Mouse (Mus musculus) Patski (cell line): ENCODE measurements around the gene Nemp1. TPM values are rescaled to one million over a fixed set of nuclear protein-coding genes. Genes with fewer than 3 reads are reported as not detected.

Experiments used
- ATAC-seq: fragments of 100-300 bp; one replicate; pipeline ENCODE4 v1.8.0; 2021
- CTCF ChIA-PET: fragments of 350-600 bp; sonication (Branson Sonifier 250); formaldehyde crosslinking; loops from one replicate; lab custom pipeline; 2022; ENCODE audit warnings: inconsistent platforms; lab: Charles Lee
- POLR2A ChIA-PET: fragments of 350-600 bp; sonication (Branson Sonifier 250); formaldehyde crosslinking; loops from one replicate; lab custom pipeline; 2022; ENCODE audit warnings: antibody characterized with exemption, inconsistent platforms; lab: Charles Lee
- DNase-seq: peaks from one replicate; pipeline ENCODE4 v3.0.0-alpha.2; 2011; ENCODE audit warnings: low read depth, low spot score
- H3K27me3 ChIP-seq: fragments of 371-371 bp; one replicate; pipeline ENCODE4 v1.5.1; 2021
- CTCF ChIP-seq: fragments of 100-300 bp; IDR thresholded peaks from one replicate; pipeline ENCODE4 v1.5.1; 2021
- in situ Hi-C: fragments of 300-500 bp; cut with MboI; formaldehyde crosslinking; loops from 3 replicates; pipeline ENCODE4 v1.11.1; 2018; ENCODE audit warnings: low pct_unique_long_range_greater_than_20kb, mixed read lengths
- polyA plus RNA-seq: library from polyadenylated mRNA; unstranded; gene quantifications from one replicate; pipeline ENCODE4 v1.2.3, GENCODE M21; 2021

Gene Nemp1
- polyA plus RNA-seq, 1 experiment from 2014 or later = 8.0 TPM

GRCm38 (mm10) chr10:127698966-127699365 lies 32.3 kb downstream of the Nemp1 start:
- DNase-seq (no peak), ATAC-seq (no peak)
- TF ChIP-seq CTCF = no peak
- no peaks in the 10 kb centered on the region for H3K27me3 ChIP-seq
- in situ Hi-C loops = loop anchor here (25.0 kb wide), 1 partner anchor 488 kb away; the partner anchor contains the start of genes Gls2 and Rbms2
- CTCF ChIA-PET = no interaction called here
- POLR2A ChIA-PET = no interaction called here

DNA sequence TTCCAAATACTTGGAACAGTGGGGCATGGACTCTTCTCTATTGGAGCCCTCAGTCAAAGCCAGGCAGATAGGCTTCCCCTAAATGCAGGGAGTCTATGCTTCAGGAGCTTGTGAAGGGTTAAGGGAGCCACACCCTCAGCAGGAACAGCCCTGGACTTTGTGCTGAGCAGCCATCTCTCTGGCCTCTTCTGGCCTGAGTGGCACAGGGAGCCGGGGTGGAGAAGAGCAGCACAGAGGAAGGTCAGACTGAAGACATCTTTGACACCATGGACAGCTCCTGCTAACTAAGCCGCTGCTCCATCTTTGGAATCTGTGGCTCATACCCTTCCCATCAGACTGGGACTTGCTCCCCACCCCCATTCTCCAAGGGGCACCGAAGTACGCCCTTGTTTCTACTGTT lies 36.6 kb downstream of the Nemp1 start:
- DNase-seq (no peak), ATAC-seq (no peak)
- no peak for TF ChIP-seq CTCF
- H3K27me3 ChIP-seq = no peaks in the 10 kb centered on the region
- in situ Hi-C loops = no loop called here
- CTCF ChIA-PET = no interaction called here
- POLR2A ChIA-PET = no interaction called here

DNA sequence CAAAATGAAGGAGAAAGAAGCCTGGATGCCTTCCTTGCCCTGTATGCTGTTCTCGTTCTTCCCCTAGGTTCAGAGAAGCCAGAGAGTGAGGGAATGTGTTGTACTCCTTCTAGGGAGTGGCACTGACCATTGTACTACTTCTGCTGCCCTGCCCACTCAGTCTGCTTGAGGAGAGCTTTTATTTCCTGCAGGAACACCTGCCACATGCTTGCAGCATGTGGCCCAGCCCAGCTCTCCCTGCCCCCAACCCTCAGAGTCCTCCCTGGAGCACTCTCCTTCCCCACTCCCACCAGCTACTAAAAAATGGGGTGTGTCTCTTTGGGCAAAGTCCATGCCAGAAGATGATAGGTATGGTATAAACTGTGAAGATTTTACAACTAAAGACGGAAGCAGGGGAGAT lies 37.6 kb downstream of the Nemp1 start:
- no peak for DNase-seq
- H3K27me3 ChIP-seq = no peaks in the 10 kb centered on the region
- POLR2A ChIA-PET = no interaction called here
- in situ Hi-C loops = no loop called here
- ATAC-seq = no peak
- CTCF ChIA-PET = interaction anchor here (0.7 to 1.4 kb wide), 2 partner anchors 14 to 227 kb away, joined by 3 to 4 read pairs; no protein-coding TSS in a partner anchor
- no peak for TF ChIP-seq CTCF

DNA sequence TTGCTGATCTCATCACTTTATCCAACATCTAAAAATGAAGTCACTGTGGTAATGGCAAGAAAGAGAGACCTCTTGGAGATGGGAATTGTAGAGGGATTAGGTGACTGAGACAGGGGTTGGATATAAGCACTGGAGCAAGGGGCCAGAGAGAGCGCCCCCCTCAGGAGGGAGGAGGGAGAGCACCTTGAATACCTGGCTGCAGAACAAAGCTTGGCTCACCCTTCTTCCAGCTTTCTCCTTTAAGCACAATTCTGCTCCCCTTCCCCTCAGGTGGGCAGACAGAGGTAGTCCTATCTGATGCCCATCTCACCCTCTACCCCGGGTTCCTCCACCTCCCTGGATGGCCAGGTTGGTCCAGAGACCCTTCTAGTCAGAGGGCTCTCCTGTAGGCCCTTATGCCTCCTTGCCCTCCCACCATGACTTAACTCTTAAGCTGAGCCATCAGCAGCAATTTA lies 38.1 kb downstream of the Nemp1 start, which contains the start of gene Myo1a:
TSS of gene Myo1a (plus strand) at position 405 of the 455 bp plus-strand sequence.
- in situ Hi-C loops = no loop called here
- TF ChIP-seq CTCF = no peak
- DNase-seq = no peak
- ChIA-PET CTCF (interaction anchor here (0.7 to 1.4 kb wide), 2 partner anchors 13 to 227 kb away, joined by 3 to 4 read pairs; no protein-coding TSS in a partner anchor), POLR2A (interaction anchor here (0.6 kb wide), 2 partner anchors 30 to 277 kb away, joined by 3 to 5 read pairs; no protein-coding TSS in a partner anchor)
- no peak for ATAC-seq
- H3K27me3 ChIP-seq = no peaks in the 10 kb centered on the region

DNA sequence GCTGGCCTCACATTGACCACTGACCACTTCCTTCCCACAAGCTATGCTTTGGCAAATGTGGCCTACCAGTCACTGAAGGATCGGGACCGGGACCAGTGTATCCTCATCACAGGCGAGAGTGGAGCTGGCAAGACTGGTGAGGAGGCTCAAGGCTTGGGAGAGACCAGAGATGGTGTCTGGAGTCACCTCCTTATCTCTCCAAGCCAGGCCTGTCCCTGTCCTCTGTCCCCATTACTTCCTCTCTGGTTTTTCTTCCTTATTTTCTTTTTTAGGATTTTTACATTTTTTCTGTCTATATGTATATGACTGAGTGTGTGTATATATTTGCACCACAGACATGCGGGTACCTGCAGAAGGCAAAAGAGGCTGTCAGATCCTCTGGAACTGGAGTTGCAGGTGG lies 39.1 kb downstream of the Nemp1 start:
- in situ Hi-C loops = no loop called here
- TF ChIP-seq CTCF = no peak
- no peaks in the 10 kb centered on the region for H3K27me3 ChIP-seq
- CTCF ChIA-PET = no interaction called here
- no peak for DNase-seq
- ATAC-seq = no peak
- POLR2A ChIA-PET = no interaction called here

DNA sequence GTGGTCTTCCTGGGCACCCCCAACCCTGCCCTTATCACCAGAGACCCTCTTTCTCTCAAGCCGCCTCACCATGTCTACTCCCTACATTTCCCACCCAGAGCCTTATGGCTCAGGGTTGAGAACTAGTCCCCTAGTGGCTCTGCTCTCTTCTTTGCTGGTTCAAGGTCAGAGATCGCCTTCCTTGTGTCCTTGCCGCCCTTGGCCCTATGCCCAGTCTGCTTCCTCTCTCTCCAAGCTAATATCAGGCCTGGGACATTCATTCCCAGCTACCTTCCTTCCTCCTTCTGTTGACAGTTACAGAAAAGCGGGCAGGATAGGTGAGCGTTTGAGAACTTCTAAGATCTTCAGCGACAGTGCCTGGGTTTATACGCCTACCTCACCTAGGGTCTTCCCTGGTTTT lies 41.0 kb downstream of the Nemp1 start:
- ChIA-PET POLR2A (no interaction called here), CTCF (interaction anchor here (1.2 kb wide), 2 partner anchors 15 to 230 kb away, joined by 3 read pairs; no protein-coding TSS in a partner anchor)
- in situ Hi-C loops = no loop called here
- ATAC-seq (no peak), DNase-seq (no peak)
- no peak for TF ChIP-seq CTCF
- H3K27me3 ChIP-seq = no peaks in the 10 kb centered on the region

DNA sequence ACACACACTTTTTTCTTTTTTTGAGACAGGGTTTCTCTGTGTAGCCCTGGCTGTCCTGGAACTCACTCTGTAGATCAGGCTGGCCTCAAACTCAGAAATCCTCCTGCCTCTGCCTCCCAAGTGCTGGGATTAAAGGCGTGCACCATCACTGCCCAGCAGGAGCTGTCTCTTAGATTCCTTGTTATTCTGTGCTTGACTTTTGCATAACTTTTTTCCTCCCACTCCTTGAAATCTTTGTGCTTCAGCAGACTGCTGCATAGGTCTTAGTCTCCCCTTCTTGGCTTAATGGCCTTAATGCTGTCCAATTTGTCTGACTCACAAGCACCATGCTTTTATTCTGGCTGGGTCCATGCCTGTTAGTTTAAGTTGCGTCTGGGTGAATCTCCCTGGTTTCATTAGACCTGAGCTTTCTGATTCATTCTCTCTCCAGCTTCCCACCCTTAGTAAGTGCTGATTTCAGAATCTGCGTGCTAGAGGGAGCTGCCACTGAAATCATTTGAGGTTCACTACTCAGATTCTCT lies 42.2 kb downstream of the Nemp1 start:
- POLR2A ChIA-PET = no interaction called here
- DNase-seq (no peak), ATAC-seq (no peak)
- H3K27me3 ChIP-seq = no peaks in the 10 kb centered on the region
- CTCF ChIA-PET = no interaction called here
- in situ Hi-C loops = no loop called here
- no peak for TF ChIP-seq CTCF

- in situ Hi-C loops = no loop called here
- no peak for TF ChIP-seq CTCF
- H3K27me3 ChIP-seq = no peaks in the 10 kb centered on the region
- ATAC-seq (no peak), DNase-seq (no peak)
- CTCF ChIA-PET = no interaction called here
- POLR2A ChIA-PET = interaction anchor here (1.2 to 1.5 kb wide), 2 partner anchors 13 to 15 kb away, joined by 3 read pairs; no protein-coding TSS in a partner anchor
Measured at GRCm38 (mm10) chr10:127710331-127710730, 43.6 kb downstream of the Nemp1 start.

- ChIA-PET CTCF (interaction anchor here (1.6 kb wide), 1 partner anchor 12 kb away, joined by 5 read pairs; the partner anchor contains the start of gene Tac2), POLR2A (no interaction called here)
- in situ Hi-C loops = no loop called here
- DNase-seq (no peak), ATAC-seq (no peak)
- no peak for TF ChIP-seq CTCF
- no peaks in the 10 kb centered on the region for H3K27me3 ChIP-seq
Measured at GRCm38 (mm10) chr10:127712736-127713135, 46.0 kb downstream of the Nemp1 start.

DNA sequence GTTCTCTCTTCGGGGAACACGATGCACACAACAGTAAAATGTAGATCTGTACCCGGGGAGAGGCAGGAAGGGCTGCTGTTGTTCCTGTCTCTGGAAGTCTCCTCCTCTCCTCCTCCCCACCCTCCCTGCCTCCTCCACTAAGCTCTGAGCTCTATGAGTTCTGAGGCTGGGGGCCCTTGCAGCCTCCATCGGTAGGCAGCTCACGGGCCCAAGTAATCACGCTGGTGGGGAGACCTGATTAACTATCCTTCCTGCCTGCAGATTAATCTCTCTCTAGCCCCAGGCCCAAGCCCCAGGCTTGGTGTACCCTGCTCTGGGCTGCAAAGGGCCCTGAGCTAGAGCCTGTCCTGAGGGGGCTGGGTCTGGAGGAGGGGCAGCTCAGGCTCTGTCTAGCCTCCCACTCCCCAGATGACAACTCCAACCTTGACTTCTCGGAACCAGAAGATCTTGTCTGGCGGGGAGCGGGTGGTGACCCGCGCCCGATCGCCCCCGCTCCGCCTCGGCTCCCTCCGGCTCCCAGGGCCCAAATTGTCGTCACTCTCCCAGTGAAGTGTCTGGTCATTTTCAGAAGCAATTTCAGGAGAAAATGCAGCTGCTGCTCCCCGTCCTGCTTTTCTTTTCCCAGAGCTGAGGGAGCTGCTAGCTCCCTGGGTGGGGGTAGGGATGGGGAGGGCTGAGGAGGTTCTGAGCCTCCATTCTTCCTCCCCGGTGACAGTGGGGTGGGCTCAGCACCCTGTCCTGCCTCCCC lies 55.1 kb downstream of the Nemp1 start:
- CTCF ChIA-PET = no interaction called here
- H3K27me3 ChIP-seq = peaks cover 19% of the 10 kb centered on the region
- in situ Hi-C loops = no loop called here
- POLR2A ChIA-PET = no interaction called here
- ATAC-seq (no peak), DNase-seq (no peak)
- no peak for TF ChIP-seq CTCF

DNA sequence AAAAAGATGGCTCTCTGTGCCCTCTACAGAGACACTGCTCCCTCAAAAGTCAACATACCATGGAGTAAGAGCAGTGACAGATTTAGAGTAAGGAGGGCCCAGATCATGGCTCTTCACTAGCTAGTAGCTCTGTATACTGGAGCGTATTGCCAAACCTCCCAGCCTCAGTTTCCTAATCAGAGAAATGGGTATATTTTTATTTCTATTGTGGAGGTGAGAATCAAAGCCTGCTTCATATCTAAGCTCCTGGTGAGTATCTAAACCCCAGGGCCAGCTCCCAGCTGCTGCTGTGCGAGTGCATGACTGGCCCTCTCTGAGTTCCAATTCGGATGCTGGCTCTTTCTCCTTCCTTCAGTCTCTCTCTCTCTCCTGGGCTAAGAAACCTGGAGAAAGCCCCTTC lies 57.5 kb downstream of the Nemp1 start, which contains the start of gene Tac2:
TSS of gene Tac2 (plus strand) at position 301 of the 400 bp plus-strand sequence.
- H3K27me3 ChIP-seq = peaks cover 35% of the 10 kb centered on the region
- ChIA-PET POLR2A (no interaction called here), CTCF (interaction anchor here (1.3 to 1.8 kb wide), 4 partner anchors 11 to 62 kb away, joined by 3 to 5 read pairs (median 4); no protein-coding TSS in a partner anchor)
- ATAC-seq = no peak
- TF ChIP-seq CTCF = no peak
- in situ Hi-C loops = no loop called here
- DNase-seq = no peak
